Mouse (Mus musculus) bone marrow macrophage, adult 2 months (primary cell): ENCODE measurements around the gene Gpr88. TPM values are rescaled to one million over a fixed set of nuclear protein-coding genes. Genes with fewer than 3 reads are reported as not detected.
"Not testable (repeated sequence)": the region's sequence is repeated elsewhere in the genome, so short reads cannot be mapped to it uniquely, and the experiment has no call there.

ENCODE experiments used
- H3K27ac ChIP-seq: 2 replicates; pipeline ENCODE4 v1.5.1; 2012; ENCODE audit warnings: low read depth, low read length; ENCODE audit not compliant: insufficient read depth
- H3K4me1 ChIP-seq: 2 replicates; pipeline ENCODE4 v1.6.1; 2012; ENCODE audit warnings: low read length; ENCODE audit not compliant: control insufficient read depth, insufficient read depth
- H3K4me3 ChIP-seq: 2 replicates; pipeline ENCODE4 v1.5.1; 2012; ENCODE audit warnings: mild to moderate bottlenecking, low read length, moderate library complexity; ENCODE audit not compliant: insufficient read depth
- CTCF ChIP-seq: IDR thresholded peaks from 2 replicates; pipeline ENCODE4 v1.5.1; 2012; ENCODE audit warnings: low read depth, mild to moderate bottlenecking, low read length, moderate library complexity
- POLR2A ChIP-seq: IDR thresholded peaks from 2 replicates; pipeline ENCODE4 v1.6.1; 2012; ENCODE audit warnings: mild to moderate bottlenecking, low read depth, low read length, borderline replicate concordance
- polyA plus RNA-seq: library from polyadenylated mRNA; stranded (reverse); fragments of >200 nt; gene quantifications from 2 replicates; pipeline ENCODE4 v1.2.4, GENCODE M21; 2012; ENCODE audit not compliant: missing spikeins, insufficient read depth, insufficient read length

Gpr88 gene
- polyA plus RNA-seq, 1 experiment: not detected

- no peak overlapping the region for H3K27ac ChIP-seq
- no peak overlapping the region for H3K4me3 ChIP-seq
- H3K4me1 ChIP-seq: no peaks in the 10 kb centered on the region
- TF ChIP-seq POLR2A: no peak
Observed at GRCm38 (mm10) chr3:116226915-116227314, 26.4 kb downstream of the Gpr88 start.

GRCm38 (mm10) chr3:116222511-116223243 lies 30.6 kb downstream of the Gpr88 start:
- no peak for TF ChIP-seq CTCF
- TF ChIP-seq POLR2A: no peak
- Histone ChIP-seq H3K27ac (no peak overlapping the region), H3K4me3 (no peak overlapping the region), H3K4me1 (no peaks in the 10 kb centered on the region)

- Histone ChIP-seq H3K4me3 (no peak overlapping the region), H3K4me1 (no peaks in the 10 kb centered on the region), H3K27ac (no peak overlapping the region)
- no peak for TF ChIP-seq POLR2A
- TF ChIP-seq CTCF: no peak
Observed at GRCm38 (mm10) chr3:116221686-116222010, 31.7 kb downstream of the Gpr88 start.

- TF ChIP-seq POLR2A: no peak
- no peak for TF ChIP-seq CTCF
- no peak overlapping the region for H3K4me3 ChIP-seq
- no peak overlapping the region for H3K27ac ChIP-seq
- H3K4me1 ChIP-seq: no peaks in the 10 kb centered on the region
Observed at GRCm38 (mm10) chr3:116220980-116221685, 32.2 kb downstream of the Gpr88 start.

- not testable (repeated sequence) for H3K4me1 ChIP-seq, H3K27ac ChIP-seq, H3K4me3 ChIP-seq
Observed at GRCm38 (mm10) chr3:116217398-116217797, 35.9 kb downstream of the Gpr88 start.

GRCm38 (mm10) chr3:116216261-116216660 lies 37.0 kb downstream of the Gpr88 start:
- H3K4me3 ChIP-seq: no peak overlapping the region
- peaks cover 7% of the 10 kb centered on the region for H3K4me1 ChIP-seq
- H3K27ac ChIP-seq: no peak overlapping the region
- TF ChIP-seq CTCF (no peak), POLR2A (no peak)

- no peak for TF ChIP-seq POLR2A
- no peak for TF ChIP-seq CTCF
- Histone ChIP-seq H3K27ac (no peak overlapping the region), H3K4me1 (peaks cover 12% of the 10 kb centered on the region), H3K4me3 (no peak overlapping the region)
Observed at GRCm38 (mm10) chr3:116211639-116212038, 41.7 kb downstream of the Gpr88 start.

GRCm38 (mm10) chr3:116210720-116211121 lies 42.6 kb downstream of the Gpr88 start:
- TF ChIP-seq CTCF (no peak), POLR2A (no peak)
- no peak overlapping the region for H3K27ac ChIP-seq

GRCm38 (mm10) chr3:116209214-116209613 lies 44.1 kb downstream of the Gpr88 start:
- TF ChIP-seq POLR2A (no peak), CTCF (no peak)
- peaks cover 12% of the 10 kb centered on the region for H3K4me1 ChIP-seq
- H3K4me3 ChIP-seq: no peak overlapping the region
- H3K27ac ChIP-seq: no peak overlapping the region

More at GRCm38 (mm10) chr3:116210720-116211121, 42.6 kb downstream of the Gpr88 start:
- H3K4me1 ChIP-seq: peaks cover 12% of the 10 kb centered on the region
- no peak overlapping the region for H3K4me3 ChIP-seq

- peaks cover 5% of the 10 kb centered on the region for H3K4me1 ChIP-seq
Observed at GRCm38 (mm10) chr3:116206306-116206834, 46.9 kb downstream of the Gpr88 start.

More at GRCm38 (mm10) chr3:116206306-116206834, 46.9 kb downstream of the Gpr88 start:
- Histone ChIP-seq H3K27ac (no peak overlapping the region), H3K4me3 (no peak overlapping the region)
- TF ChIP-seq POLR2A (no peak), CTCF (no peak)
